Mouse (Mus musculus): ENCODE data around the gene Rpa1. TPM values are rescaled to one million over a fixed set of nuclear protein-coding genes. Genes with fewer than 3 reads are reported as not detected.

Gene Rpa1
- polyA plus RNA-seq, 1 experiment from 2014 or later: 149 TPM

DNA sequence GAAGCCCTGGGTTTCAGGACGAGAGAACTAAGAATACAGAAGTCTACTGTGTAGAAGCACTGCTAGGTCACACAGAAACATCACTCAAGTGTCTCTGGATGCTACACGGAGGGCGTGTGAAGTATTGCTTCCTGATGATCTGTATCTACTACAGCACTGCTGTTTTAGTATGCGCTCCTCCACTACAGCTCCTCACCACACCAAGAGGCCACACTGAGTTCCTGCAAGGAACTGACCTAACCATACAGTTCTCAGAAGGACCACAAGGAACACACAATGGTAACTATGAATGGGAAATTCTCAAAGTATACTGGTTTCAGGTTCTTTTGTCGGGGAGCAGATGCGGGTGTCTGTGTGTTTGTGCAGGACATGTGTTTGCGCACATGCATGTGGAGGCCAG lies 10.9 kb downstream of the Rpa1 start:
- peaks cover 15% of the 10 kb centered on the region for H3K4me1 ChIP-seq (replicated peaks; ENCODE audit: control insufficient read depth, insufficient read depth, low read length)
- H3K4me2 ChIP-seq: peak overlapping the region; percentile 2; the same call in 1 of the 2 replicates
- peak; percentile 31 for ATAC-seq (replicated peaks; ENCODE audit: low FRiP score)
- no peak overlapping the region for H3K4me3 ChIP-seq (ENCODE audit: low read depth, low read length)
- H3K9ac ChIP-seq (ENCODE audit: low read depth, low read length): no peak overlapping the region
- peaks cover 35% of the 10 kb centered on the region for H3K36me3 ChIP-seq (ENCODE audit: control insufficient read depth, insufficient read depth, low read length)
- H3K27ac ChIP-seq (ENCODE audit: low read depth, low read length): peak overlapping the region; percentile 50; the same call in 1 of the 2 replicates
- no peaks in the 10 kb centered on the region for H3K27me3 ChIP-seq (replicated peaks; ENCODE audit: control insufficient read depth, insufficient read depth, low read length)
- 75% methylated on average over 7 of the region's 7 CpGs for WGBS
- DNase-seq (ENCODE audit: low spot score): no peak
- no peaks in the 10 kb centered on the region for H3K9me3 ChIP-seq (ENCODE audit: control insufficient read depth, low read length)

DNA sequence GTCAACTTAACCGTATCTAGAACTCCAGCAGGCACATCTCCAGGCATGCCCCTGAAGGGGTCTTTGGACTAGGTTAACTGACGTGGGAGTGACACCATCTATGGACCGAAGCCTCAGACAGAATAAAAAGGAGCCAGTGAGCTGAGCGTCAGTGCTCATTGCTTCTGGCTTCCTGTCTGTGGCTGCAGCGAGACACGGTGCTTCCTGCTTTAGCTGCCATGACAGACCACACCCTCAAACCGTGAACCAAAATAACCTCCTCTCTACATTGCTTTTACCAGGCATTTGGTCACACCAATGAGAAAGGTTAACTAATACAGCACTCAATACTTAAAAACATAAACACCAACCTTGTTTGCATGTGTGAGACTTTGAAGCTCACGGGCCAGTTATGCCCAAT lies 11.4 kb downstream of the Rpa1 start:
- Histone ChIP-seq H3K27ac (ENCODE audit: low read depth, low read length) (peak overlapping the region; percentile 50), H3K4me3 (ENCODE audit: low read depth, low read length) (no peak overlapping the region), H3K9ac (ENCODE audit: low read depth, low read length) (no peak overlapping the region), H3K9me3 (ENCODE audit: control insufficient read depth, low read length) (no peaks in the 10 kb centered on the region), H3K4me1 (replicated peaks; ENCODE audit: control insufficient read depth, insufficient read depth, low read length) (peaks cover 15% of the 10 kb centered on the region), H3K4me2 (peak overlapping the region; percentile 2; the same call in 1 of the 2 replicates), H3K27me3 (replicated peaks; ENCODE audit: control insufficient read depth, insufficient read depth, low read length) (no peaks in the 10 kb centered on the region), H3K36me3 (ENCODE audit: control insufficient read depth, insufficient read depth, low read length) (peaks cover 36% of the 10 kb centered on the region)
- 56% methylated on average over 8 of the region's 8 CpGs for WGBS
- ATAC-seq (replicated peaks; ENCODE audit: low FRiP score) (0 out of 2 replicates have a peak, but pooled peaks have one; percentile 23), DNase-seq (ENCODE audit: low spot score) (no peak)

DNA sequence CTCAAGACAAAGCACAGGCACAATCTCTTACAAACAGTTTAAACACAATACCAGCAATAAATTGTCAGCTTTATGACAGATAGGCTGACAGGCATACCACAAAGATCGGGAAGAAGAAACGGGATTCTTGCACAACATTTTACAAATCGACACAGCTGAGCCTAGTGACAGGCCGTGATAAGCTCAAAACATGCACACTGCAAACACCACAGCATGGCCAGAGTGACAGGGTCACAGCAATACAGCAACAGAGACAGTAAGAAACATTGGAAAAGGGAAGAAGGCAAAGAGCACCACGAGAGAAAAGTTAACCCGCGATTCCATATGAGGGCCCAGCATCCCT lies 22.2 kb downstream of the Rpa1 start:
- WGBS: 61% methylated on average over 7 of the region's 7 CpGs
- Histone ChIP-seq H3K4me2 (no peak overlapping the region), H3K9ac (ENCODE audit: low read depth, low read length) (no peak overlapping the region), H3K27ac (ENCODE audit: low read depth, low read length) (peak overlapping the region; percentile 23; the same call in 1 of the 2 replicates), H3K27me3 (replicated peaks; ENCODE audit: control insufficient read depth, insufficient read depth, low read length) (no peaks in the 10 kb centered on the region), H3K4me1 (replicated peaks; ENCODE audit: control insufficient read depth, insufficient read depth, low read length) (peaks cover 26% of the 10 kb centered on the region), H3K4me3 (ENCODE audit: low read depth, low read length) (no peak overlapping the region), H3K36me3 (ENCODE audit: control insufficient read depth, insufficient read depth, low read length) (peaks cover 9% of the 10 kb centered on the region), H3K9me3 (ENCODE audit: control insufficient read depth, low read length) (no peaks in the 10 kb centered on the region)
- DNase-seq (ENCODE audit: low spot score) (no peak), ATAC-seq (replicated peaks; ENCODE audit: low FRiP score) (no peak)

DNA sequence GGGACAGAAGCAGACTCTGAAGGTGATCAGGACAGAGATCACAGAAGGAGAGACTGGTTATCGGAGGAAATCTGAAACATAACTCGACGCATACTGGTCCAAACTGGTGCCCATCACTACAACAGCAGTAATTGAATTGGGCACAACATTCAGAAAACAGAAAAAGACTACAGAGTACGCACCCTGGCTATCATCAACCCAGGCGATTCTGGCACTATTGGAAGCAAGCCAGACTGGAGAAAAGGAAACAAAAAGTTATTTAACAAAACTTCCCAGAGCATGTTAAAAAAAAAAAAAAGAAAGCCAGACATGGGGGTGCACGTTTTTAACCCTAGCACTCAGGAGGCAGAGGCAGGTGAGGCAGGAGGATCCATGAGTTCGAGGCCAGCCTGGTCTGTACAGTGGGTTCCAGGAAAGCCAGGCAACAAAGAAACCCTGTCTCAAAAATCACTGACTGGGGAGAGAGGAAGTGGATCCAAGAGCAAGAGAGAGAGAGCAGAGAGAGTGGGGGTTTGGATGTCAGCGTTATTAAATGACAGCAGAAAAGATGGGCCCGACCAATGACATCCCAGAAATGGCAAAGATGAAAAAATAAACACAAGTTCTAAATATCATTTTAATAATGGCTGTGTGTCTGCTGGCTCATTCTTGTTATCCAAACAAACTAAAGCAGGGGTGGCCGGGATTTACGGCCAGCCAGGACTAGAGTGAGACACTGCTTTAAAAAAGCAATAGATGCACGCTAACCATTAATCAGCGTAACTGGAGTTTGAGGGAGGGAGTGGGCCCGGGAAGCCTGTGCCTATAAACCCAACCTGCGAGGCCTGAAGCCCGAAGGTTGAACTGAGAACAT lies 22.8 kb downstream of the Rpa1 start:
- Histone ChIP-seq H3K36me3 (ENCODE audit: control insufficient read depth, insufficient read depth, low read length) (peaks cover 9% of the 10 kb centered on the region), H3K4me2 (no peak overlapping the region), H3K4me3 (ENCODE audit: low read depth, low read length) (no peak overlapping the region), H3K27ac (ENCODE audit: low read depth, low read length) (peak overlapping the region; percentile 23; the same call in 1 of the 2 replicates), H3K9me3 (ENCODE audit: control insufficient read depth, low read length) (no peaks in the 10 kb centered on the region), H3K4me1 (replicated peaks; ENCODE audit: control insufficient read depth, insufficient read depth, low read length) (peaks cover 26% of the 10 kb centered on the region), H3K9ac (ENCODE audit: low read depth, low read length) (no peak overlapping the region), H3K27me3 (replicated peaks; ENCODE audit: control insufficient read depth, insufficient read depth, low read length) (no peaks in the 10 kb centered on the region)
- DNase-seq (ENCODE audit: low spot score) (no peak), ATAC-seq (replicated peaks; ENCODE audit: low FRiP score) (no peak)
- 77% methylated on average over 16 of the region's 16 CpGs for WGBS

DNA sequence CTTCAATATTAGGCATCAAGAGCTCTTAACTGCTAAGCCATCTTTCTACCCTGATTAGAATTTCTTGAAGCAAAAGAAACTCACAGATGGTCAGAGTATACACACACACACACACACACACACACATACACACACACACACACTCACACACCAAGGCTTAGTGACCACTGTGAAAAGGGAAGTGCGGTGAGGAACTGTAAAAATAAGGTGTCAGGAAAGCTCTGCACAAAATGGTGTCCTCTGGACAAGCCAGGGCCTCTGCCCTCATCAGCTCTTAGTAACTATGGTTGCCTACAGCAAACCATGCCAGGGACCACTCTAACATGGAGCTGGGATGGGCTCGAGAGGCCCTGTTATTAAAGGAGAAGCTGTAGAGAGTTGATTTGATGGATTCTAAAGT lies 23.7 kb downstream of the Rpa1 start:
- H3K4me1 ChIP-seq (replicated peaks; ENCODE audit: control insufficient read depth, insufficient read depth, low read length): peaks cover 33% of the 10 kb centered on the region
- H3K4me3 ChIP-seq (ENCODE audit: low read depth, low read length): no peak overlapping the region
- H3K27me3 ChIP-seq (replicated peaks; ENCODE audit: control insufficient read depth, insufficient read depth, low read length): no peaks in the 10 kb centered on the region
- no peak overlapping the region for H3K9ac ChIP-seq (ENCODE audit: low read depth, low read length)
- no peak overlapping the region for H3K27ac ChIP-seq (ENCODE audit: low read depth, low read length)
- 87% methylated on average over 2 of the region's 2 CpGs for WGBS
- H3K4me2 ChIP-seq: no peak overlapping the region
- DNase-seq (ENCODE audit: low spot score) (no peak), ATAC-seq (replicated peaks; ENCODE audit: low FRiP score) (no peak)
- peaks cover 9% of the 10 kb centered on the region for H3K36me3 ChIP-seq (ENCODE audit: control insufficient read depth, insufficient read depth, low read length)
- H3K9me3 ChIP-seq (ENCODE audit: control insufficient read depth, low read length): no peaks in the 10 kb centered on the region

GRCm38 (mm10) chr11:75323326-75323737 lies 24.8 kb downstream of the Rpa1 start:
- H3K9me3 ChIP-seq (ENCODE audit: control insufficient read depth, low read length): no peaks in the 10 kb centered on the region
- ATAC-seq (replicated peaks; ENCODE audit: low FRiP score): peak; percentile 73
- DNase-seq (ENCODE audit: low spot score): no peak
- no peak overlapping the region for H3K9ac ChIP-seq (ENCODE audit: low read depth, low read length)
- H3K4me2 ChIP-seq: peak overlapping the region; percentile 14; the same call in 1 of the 2 replicates
- peaks cover 7% of the 10 kb centered on the region for H3K36me3 ChIP-seq (ENCODE audit: control insufficient read depth, insufficient read depth, low read length)
- H3K4me3 ChIP-seq (ENCODE audit: low read depth, low read length): no peak overlapping the region
- peak overlapping the region; percentile 43 for H3K27ac ChIP-seq (ENCODE audit: low read depth, low read length)
- WGBS: 60% methylated on average over 8 of the region's 8 CpGs
- H3K4me1 ChIP-seq (replicated peaks; ENCODE audit: control insufficient read depth, insufficient read depth, low read length): peaks cover 35% of the 10 kb centered on the region
- no peaks in the 10 kb centered on the region for H3K27me3 ChIP-seq (replicated peaks; ENCODE audit: control insufficient read depth, insufficient read depth, low read length)

GRCm38 (mm10) chr11:75319246-75319645 lies 28.9 kb downstream of the Rpa1 start:
- Histone ChIP-seq H3K4me3 (ENCODE audit: low read depth, low read length) (no peak overlapping the region), H3K36me3 (ENCODE audit: control insufficient read depth, insufficient read depth, low read length) (peaks cover 24% of the 10 kb centered on the region), H3K4me2 (no peak overlapping the region), H3K4me1 (replicated peaks; ENCODE audit: control insufficient read depth, insufficient read depth, low read length) (peaks cover 29% of the 10 kb centered on the region), H3K27me3 (replicated peaks; ENCODE audit: control insufficient read depth, insufficient read depth, low read length) (no peaks in the 10 kb centered on the region), H3K27ac (ENCODE audit: low read depth, low read length) (no peak overlapping the region), H3K9me3 (ENCODE audit: control insufficient read depth, low read length) (no peaks in the 10 kb centered on the region), H3K9ac (ENCODE audit: low read depth, low read length) (no peak overlapping the region)
- WGBS: 74% methylated on average over 5 of the region's 5 CpGs
- no peak for DNase-seq (ENCODE audit: low spot score)
- ATAC-seq (replicated peaks; ENCODE audit: low FRiP score): no peak

DNA sequence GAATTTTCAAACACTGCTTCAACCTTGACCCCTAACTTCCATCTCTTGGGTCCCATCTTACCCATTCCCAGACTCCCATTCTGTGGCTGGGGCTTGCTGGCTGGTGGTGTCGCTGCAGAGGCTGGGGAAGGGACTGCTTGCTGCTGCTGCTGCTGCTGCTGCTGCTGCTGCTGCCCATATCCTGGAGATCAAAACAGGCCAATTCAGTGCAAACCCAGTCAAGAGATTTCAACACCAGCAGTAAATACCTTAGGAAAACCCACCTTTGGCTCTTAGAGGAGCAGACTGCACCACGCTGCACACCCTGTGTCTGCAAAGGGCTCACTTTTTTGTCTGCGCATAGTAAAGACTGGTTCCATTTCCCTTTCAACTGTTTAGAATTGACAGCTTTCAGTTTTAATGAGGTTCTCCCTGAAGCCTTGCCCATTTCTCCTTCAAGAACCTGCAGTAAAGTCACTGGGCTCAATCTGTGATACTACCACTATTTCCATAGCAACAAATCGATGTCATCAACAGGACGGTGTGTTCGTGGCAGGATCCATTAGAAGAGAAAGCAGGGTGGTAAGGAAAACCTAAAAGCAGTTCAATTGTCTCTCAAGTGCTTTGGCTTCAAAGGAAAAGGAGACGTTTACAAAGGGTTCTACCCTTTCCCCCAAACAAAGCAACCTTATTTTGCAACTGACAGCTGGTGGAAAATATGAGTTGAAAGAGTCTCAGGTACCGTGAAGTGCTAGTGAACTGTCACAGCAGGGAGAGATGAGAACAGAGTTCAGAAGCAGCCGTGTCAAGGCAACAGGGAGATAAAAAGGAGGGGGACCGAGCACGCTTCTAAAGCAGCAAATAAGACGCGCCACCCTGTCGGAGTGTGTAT lies 29.5 kb downstream of the Rpa1 start:
- H3K27me3 ChIP-seq (replicated peaks; ENCODE audit: control insufficient read depth, insufficient read depth, low read length): no peaks in the 10 kb centered on the region
- H3K27ac ChIP-seq (ENCODE audit: low read depth, low read length): no peak overlapping the region
- no peak overlapping the region for H3K4me2 ChIP-seq
- H3K4me3 ChIP-seq (ENCODE audit: low read depth, low read length): no peak overlapping the region
- H3K4me1 ChIP-seq (replicated peaks; ENCODE audit: control insufficient read depth, insufficient read depth, low read length): peaks cover 28% of the 10 kb centered on the region
- H3K9ac ChIP-seq (ENCODE audit: low read depth, low read length): no peak overlapping the region
- H3K9me3 ChIP-seq (ENCODE audit: control insufficient read depth, low read length): no peaks in the 10 kb centered on the region
- H3K36me3 ChIP-seq (ENCODE audit: control insufficient read depth, insufficient read depth, low read length): peaks cover 28% of the 10 kb centered on the region
- ATAC-seq (replicated peaks; ENCODE audit: low FRiP score) (no peak), DNase-seq (ENCODE audit: low spot score) (no peak)
- WGBS: 74% methylated on average over 14 of the region's 14 CpGs
